Mouse (Mus musculus) 3T3-L1 (cell line): ENCODE results near the gene Hoxd3.

ENCODE experiments used
- DNase-seq: peaks from one replicate; pipeline ENCODE4 v3.0.0-alpha.2; 2015; ENCODE audit warnings: low read depth, low spot score

The Hoxd3 gene

GRCm38 (mm10) chr2:74726973-74727639, 15.4 kb downstream of the Hoxd3 start:
- no peak for DNase-seq

DNA sequence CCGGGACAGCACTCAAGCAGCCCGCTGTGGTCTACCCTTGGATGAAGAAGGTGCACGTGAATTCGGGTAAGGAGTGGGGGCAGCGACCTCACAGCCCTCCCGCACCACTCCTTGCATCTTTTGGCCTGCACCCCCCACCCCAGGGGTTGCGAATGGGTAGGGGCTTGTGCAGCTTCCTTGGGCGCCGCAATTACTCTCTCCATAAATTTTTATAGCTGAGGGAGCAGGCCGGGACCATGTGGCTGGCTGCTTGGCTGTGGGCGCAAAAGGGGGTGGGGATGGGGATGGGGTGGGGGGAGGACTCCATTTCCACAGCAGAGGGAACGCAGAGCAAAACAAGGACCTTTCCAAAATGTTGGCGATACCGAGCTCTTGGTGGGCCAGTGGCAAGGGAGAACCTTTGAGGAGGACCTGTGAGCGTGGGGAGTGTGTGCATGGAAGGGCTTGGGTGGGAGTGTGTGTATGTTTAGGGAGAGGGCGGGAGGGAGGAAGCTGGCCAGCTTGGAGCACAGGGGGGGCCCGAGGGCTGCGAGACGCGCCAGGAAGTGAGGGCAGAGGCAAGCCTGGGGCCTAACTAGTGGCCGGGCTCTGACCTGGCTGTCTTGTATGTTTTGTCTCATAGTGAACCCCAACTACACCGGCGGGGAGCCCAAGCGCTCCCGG, 16.0 kb downstream of the Hoxd3 start:
- no peak for DNase-seq

- no peak for DNase-seq
Observed at GRCm38 (mm10) chr2:74728303-74728680, 16.6 kb downstream of the Hoxd3 start.

- DNase-seq, result no peak
Observed at GRCm38 (mm10) chr2:74730331-74730730, 18.6 kb downstream of the Hoxd3 start.

GRCm38 (mm10) chr2:74731055-74731454, 19.3 kb downstream of the Hoxd3 start:
- no peak for DNase-seq

GRCm38 (mm10) chr2:74731799-74732512, 20.2 kb downstream of the Hoxd3 start:
- DNase-seq, result no peak

- DNase-seq, result no peak
Observed at GRCm38 (mm10) chr2:74732513-74733316, 21.0 kb downstream of the Hoxd3 start.

DNA sequence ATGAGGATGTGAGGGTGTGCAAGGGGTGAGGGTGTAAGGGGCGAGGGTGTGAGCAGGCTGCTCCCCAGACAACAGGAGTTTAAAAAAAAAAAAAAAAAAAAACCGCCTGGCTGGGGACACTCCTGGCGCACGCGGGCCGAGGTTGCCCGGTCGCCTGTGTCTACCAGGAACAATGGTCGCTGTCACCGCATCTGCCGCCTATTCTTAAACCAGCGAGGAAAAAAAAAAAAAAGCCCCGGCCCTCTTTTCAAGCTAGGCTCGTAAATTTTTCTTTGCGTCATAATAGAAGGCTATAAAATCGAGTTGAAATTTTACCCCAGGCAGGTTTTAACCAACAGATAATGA, 21.6 kb downstream of the Hoxd3 start:
- no peak for DNase-seq

- no peak for DNase-seq
Observed at GRCm38 (mm10) chr2:74733765-74734164, 22.0 kb downstream of the Hoxd3 start.

DNA sequence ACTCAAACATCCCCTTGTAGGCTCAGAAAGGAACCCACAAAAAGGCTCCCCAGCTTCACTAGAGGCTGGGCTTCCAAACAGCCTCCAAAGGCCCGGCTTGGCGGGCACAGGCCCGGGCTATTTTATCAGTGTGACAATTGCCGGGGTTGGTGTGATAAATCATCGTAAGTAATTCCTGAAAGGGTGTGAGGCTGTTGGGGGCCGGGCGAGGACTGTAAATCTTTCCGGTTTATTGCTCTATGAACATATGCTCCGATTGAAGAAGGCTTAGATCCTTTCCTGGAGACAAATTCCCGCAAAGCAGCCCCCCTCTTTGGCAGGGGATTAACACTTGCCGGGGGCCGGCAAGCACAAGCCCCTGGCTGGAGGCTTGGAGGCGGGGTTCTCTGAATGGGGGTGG, 22.7 kb downstream of the Hoxd3 start:
- no peak for DNase-seq

GRCm38 (mm10) chr2:74734996-74735811, 23.5 kb downstream of the Hoxd3 start:
- DNase-seq, result no peak

DNA sequence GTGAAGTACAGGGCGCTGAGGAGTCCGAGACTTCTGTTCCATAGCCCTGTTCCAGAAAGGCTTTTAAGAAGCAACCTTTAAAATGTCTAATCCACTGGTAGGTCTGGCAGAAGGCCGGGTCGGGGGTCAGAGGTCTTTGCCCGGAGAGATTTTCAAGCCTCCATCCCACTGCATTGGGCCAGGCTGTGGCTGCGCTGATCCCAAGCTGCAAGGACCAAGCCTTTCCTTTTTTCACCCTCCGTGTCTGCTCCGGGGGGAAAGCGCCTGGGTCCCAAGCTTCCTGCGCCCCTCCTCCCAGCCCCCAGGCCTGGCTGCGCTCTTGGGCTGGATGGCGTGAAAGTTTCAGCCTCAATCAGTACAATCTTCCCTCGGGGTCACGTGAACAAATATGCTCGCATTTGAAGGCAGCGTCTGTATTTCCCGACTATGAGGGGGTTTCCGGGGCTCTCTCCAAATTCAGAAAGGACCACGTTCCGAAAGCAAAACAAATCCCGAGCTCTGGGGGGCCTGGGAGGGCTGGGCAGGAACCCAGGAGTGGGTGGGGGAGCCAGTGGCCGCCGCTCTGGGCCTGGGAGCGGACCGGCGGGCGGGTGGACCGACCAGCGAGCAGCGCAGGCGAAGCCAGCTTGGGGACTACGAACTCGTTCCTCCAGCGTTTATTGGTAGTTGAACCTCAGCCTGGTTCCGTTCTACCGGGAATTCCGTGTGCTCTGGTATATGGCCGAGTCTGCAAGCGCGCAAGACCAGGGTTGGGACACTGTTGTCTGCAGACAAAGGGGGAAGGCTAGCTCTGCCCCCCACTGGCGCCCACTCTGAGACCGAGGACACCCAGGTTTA, 24.3 kb downstream of the Hoxd3 start:
- DNase-seq, result no peak

- no peak for DNase-seq
Observed at GRCm38 (mm10) chr2:74736688-74737577, 25.2 kb downstream of the Hoxd3 start.

DNA sequence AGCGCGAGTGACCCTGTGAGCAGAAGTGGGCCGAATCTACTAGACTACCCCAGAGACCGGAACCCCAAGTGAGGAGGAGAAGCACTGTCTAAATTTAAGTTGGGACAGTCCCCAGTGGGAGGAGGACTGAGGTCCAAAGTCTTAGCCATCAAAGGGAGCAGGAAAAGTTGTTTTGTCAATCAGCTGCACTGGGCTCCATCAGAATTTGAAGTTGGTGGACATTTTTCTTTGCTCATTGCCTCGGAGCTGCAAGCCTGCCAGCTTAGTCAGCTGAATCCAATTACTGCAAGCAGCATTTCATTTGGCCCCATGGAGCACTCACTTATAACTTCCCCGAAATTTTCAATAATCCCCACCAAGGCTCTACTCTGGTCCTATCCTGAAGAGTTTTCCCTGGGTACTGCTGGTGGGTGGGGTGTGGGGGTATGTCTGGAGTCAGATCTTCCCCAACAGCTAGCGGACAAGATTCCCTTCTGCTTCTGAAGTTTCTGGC, 25.9 kb downstream of the Hoxd3 start:
- DNase-seq, result no peak

- no peak for DNase-seq
Observed at GRCm38 (mm10) chr2:74738623-74739475, 27.1 kb downstream of the Hoxd3 start.

DNA sequence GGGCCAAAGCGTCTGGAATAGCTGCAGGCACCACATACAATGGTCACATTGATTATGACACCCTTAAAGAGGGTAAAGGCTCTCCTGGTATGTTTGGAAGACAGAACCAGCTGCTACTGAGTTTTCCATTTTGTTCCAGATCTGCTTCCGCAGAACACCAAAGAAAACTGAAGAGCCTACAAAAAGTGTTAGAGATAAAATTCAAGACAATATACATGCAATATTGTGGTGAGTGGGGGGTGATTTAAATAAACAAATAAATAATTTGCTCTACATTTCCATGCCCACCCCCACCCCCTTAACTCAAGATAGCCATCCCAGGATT, 27.7 kb downstream of the Hoxd3 start:
- DNase-seq, result no peak

GRCm38 (mm10) chr2:74739869-74740268, 28.1 kb downstream of the Hoxd3 start:
- no peak for DNase-seq

DNA sequence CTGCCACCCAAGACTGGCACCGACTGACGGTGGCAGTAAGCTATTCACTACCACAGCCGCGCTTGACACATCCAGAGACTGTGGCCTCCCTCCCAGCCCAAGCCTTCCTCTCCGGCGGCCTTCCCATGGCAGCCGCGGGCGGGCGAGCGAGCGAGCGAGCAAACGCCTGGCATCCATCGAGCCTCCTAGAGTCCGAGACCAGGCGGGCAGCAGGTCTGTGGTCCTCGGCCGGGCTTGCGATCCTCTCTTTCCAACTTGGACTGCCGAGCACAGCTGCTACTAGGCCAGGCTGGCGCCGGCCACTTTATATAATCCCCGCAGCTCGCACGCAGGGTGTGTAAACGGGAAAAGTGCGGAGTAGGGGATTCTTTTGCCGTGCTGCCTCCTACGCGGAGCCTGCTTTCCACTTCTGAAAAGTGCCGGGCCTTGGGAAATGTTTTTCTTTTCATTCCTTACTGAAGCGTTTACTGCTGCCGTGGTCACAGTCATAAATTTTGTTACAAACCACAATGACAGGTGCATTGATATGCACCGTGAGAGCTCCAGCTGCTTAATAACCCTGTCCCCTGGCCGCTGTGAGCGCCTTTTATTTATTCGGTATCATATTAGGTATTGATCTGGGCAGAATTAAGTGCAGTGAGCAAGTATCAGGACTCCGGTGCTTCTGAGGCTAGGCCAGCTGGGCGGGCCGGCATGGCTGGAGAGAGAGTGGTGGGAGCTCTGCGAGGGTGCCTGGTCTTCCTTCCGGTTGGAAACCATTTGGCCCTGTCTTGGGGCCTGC, 28.8 kb downstream of the Hoxd3 start:
- no peak for DNase-seq
